Mouse (Mus musculus) thymus, adult 2 months (tissue): ENCODE measurements around the gene Plrg1. TPM values are rescaled to one million over a fixed set of nuclear protein-coding genes. Genes with fewer than 3 reads are reported as not detected.
A peak's percentile ranks its signal among the peaks of the same experiment; 100 is the strongest.

Experiments used
- DNase-seq: peaks from one replicate; pipeline ENCODE4 v3.0.0; 2021
- H3K27ac ChIP-seq: fragments of 200-500 bp; 2 replicates; pipeline ENCODE4 v1.5.1; 2012; ENCODE audit warnings: low read length, control low read depth; ENCODE audit not compliant: control insufficient read depth, insufficient read depth
- H3K27me3 ChIP-seq: fragments of 200-500 bp; 2 replicates; pipeline ENCODE4 v1.6.1; 2012; ENCODE audit warnings: mild to moderate bottlenecking, low read length, moderate library complexity, mixed read lengths; ENCODE audit not compliant: control insufficient read depth, insufficient read depth
- H3K36me3 ChIP-seq: fragments of 200-500 bp; 2 replicates; pipeline ENCODE4 v1.6.1; 2012; ENCODE audit warnings: mild to moderate bottlenecking, low read length, moderate library complexity; ENCODE audit not compliant: control insufficient read depth, insufficient read depth
- H3K4me1 ChIP-seq: fragments of 200-500 bp; replicated peaks from 2 replicates; pipeline ENCODE4 v1.6.1; 2012; ENCODE audit warnings: low read length; ENCODE audit not compliant: control insufficient read depth, insufficient read depth
- H3K4me3 ChIP-seq: fragments of 200-500 bp; 2 replicates; pipeline ENCODE4 v1.5.1; 2012; ENCODE audit warnings: mild to moderate bottlenecking, low read length, control low read depth, moderate library complexity; ENCODE audit not compliant: control insufficient read depth, insufficient read depth
- CTCF ChIP-seq: fragments of 200-500 bp; IDR thresholded peaks from 2 replicates; pipeline ENCODE4 v1.5.1; 2012; ENCODE audit warnings: mild to moderate bottlenecking, control low read depth, low read length, moderate library complexity, borderline replicate concordance; ENCODE audit not compliant: control insufficient read depth, poor library complexity, insufficient read depth; ENCODE audit errors: extremely low read depth
- POLR2A ChIP-seq: fragments of 200-500 bp; IDR thresholded peaks from 2 replicates; pipeline ENCODE4 v1.6.1; 2012; ENCODE audit warnings: mild to moderate bottlenecking, low read length, control low read depth, moderate library complexity; ENCODE audit not compliant: control insufficient read depth, poor library complexity, insufficient read depth; ENCODE audit errors: extremely low read depth
- WGBS: fragments of 180-500 bp; shearing (Covaris S2); methylation state at CpG from one replicate; pipeline ENCODE4 v1.1.7; 2018; 5-methylcytosine and 5-hydroxymethylcytosine counted together
- polyA plus RNA-seq: library from polyadenylated mRNA; depleted of rRNA; stranded (reverse); fragments of >200 nt; gene quantifications from 2 replicates; pipeline ENCODE4 v1.2.3, GENCODE M21; 2012

Plrg1 gene
- polyA plus RNA-seq, 1 experiment = 55.9 TPM

DNA sequence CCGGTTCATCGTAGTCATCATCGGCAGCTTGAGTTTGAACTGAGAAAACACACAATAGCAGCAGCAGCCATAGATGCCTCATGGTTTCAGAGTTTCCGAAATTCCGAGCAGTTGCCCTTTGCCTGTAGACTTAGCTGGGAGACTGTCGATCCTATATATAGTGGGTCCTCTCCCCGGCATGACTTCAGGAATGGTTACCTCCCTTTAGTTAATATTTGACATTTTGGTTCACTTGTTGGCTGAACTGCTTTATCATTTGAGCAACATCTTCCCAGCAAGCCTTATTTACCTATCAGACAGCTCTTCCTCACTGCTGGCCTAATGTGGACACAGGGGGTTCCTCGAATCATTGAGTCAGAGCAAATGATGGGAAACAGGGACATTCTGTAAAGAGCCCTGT is 5.6 kb upstream of the Plrg1 start, which contains the start of gene Fgb:
TSS of gene Fgb (minus strand) at position 184 of the 400 bp plus-strand sequence.
- H3K27ac ChIP-seq = no peak within 1 kb of the TSS
- 90% methylated on average over 8 of the region's 8 CpGs for WGBS
- H3K4me1 ChIP-seq = no peaks in the 10 kb centered on the region

GRCm38 (mm10) chr3:83050661-83051060 is 4.7 kb upstream of the Plrg1 start:
- no peaks in the 10 kb centered on the region for H3K4me1 ChIP-seq
- TF ChIP-seq POLR2A (no peak), CTCF (no peak)
- H3K36me3 ChIP-seq = no peaks in the 10 kb centered on the region
- WGBS = 82% methylated on average over 5 of the region's 5 CpGs
- H3K27me3 ChIP-seq = no peaks in the 10 kb centered on the region
- no peak overlapping the region for H3K27ac ChIP-seq
- no peak for DNase-seq
- H3K4me3 ChIP-seq = no peak overlapping the region

More for the DNA sequence above, 5.6 kb upstream of the Plrg1 start, which contains the start of gene Fgb:
- Histone ChIP-seq H3K36me3 (no peaks in the 10 kb centered on the region), H3K4me3 (no peak within 1 kb of the TSS), H3K27me3 (no peaks in the 10 kb centered on the region)
- TF ChIP-seq CTCF = no peak
- TF ChIP-seq POLR2A = no peak
- no peak for DNase-seq

DNA sequence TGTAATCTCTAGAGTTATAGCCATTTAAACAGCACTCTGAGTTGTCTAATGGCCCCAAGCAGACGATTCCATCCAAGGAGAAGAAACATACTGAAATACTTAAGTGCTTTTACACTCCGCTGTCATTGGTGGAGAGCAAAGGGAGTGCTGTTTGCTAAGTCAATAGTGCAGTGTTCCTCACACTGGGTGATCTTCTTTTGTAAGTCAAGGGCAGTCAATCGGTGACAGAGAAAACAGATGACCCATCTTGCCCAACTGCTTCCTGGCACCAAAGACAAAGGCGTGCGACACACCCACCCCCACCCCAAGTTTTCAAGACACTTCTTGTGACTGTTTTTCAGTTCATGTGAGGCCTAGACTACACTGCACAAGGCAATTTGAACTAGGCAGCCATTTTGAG is 3.2 kb upstream of the Plrg1 start:
- no peaks in the 10 kb centered on the region for H3K36me3 ChIP-seq
- H3K27ac ChIP-seq = no peak overlapping the region
- no peaks in the 10 kb centered on the region for H3K27me3 ChIP-seq
- TF ChIP-seq POLR2A (no peak), CTCF (no peak)
- H3K4me3 ChIP-seq = no peak overlapping the region
- 90% methylated on average over 5 of the region's 5 CpGs for WGBS
- no peak for DNase-seq
- H3K4me1 ChIP-seq = peaks cover 4% of the 10 kb centered on the region; the same call in 1 of the 2 replicates

- Histone ChIP-seq H3K4me1 (peaks cover 4% of the 10 kb centered on the region; the same call in 1 of the 2 replicates), H3K36me3 (no peaks in the 10 kb centered on the region), H3K4me3 (no peak overlapping the region), H3K27ac (no peak overlapping the region), H3K27me3 (no peaks in the 10 kb centered on the region)
- TF ChIP-seq CTCF = no peak
- WGBS = 89% methylated on average over 7 of the region's 7 CpGs
- DNase-seq = no peak
Observed at GRCm38 (mm10) chr3:83053126-83053525, 2.2 kb upstream of the Plrg1 start.

DNA sequence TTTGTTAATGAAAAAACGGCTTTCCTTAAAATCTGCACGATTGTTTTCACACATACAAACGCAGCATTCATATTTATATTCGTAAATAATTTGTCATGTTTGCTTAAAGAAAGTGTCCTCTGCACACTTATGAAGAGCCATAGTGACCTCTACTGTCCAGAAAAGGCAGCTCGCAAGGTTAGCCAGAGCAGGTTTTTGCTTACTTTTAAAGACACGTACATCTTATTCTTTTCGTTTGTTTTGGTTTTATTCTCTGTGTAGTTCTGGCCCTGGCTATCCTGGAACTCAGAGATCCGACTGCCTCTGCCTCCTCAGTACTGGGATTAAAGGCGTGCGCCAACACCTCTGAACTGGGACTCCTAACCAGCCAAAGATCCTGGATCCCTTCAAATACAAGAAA is 1.6 kb upstream of the Plrg1 start:
- TF ChIP-seq POLR2A = no peak
- no peak for TF ChIP-seq CTCF
- Histone ChIP-seq H3K4me3 (no peak overlapping the region), H3K27me3 (no peaks in the 10 kb centered on the region), H3K4me1 (peaks cover 4% of the 10 kb centered on the region; the same call in 1 of the 2 replicates), H3K36me3 (peaks cover 4% of the 10 kb centered on the region), H3K27ac (no peak overlapping the region)
- 33% methylated on average over 10 of the region's 10 CpGs for WGBS
- peak; percentile 19 for DNase-seq

DNA sequence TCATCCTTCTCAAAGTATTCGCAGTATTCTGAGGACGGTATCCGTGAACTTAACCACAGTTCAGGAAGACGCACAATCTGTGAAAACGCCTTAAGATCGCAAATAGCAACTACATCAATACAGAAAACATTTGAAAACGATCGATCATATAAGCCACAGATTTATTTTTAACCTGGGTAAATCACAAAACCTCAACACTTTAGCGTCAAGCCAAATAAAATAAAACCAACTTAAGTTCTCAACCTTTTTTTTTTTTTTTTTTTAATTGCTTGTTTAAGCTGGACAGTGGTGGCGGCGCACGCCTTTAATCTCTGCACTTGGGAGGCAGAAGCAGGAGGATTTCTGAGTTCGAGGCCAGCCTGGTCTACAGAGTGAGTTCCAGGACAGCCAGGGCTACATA is 563 bp upstream of the Plrg1 start:
- H3K36me3 ChIP-seq = peaks cover 14% of the 10 kb centered on the region
- peak overlapping the region; percentile 28 for H3K4me3 ChIP-seq
- H3K27ac ChIP-seq = no peak overlapping the region
- TF ChIP-seq POLR2A (no peak), CTCF (no peak)
- peaks cover 4% of the 10 kb centered on the region; the same call in 1 of the 2 replicates for H3K4me1 ChIP-seq
- DNase-seq = no peak
- H3K27me3 ChIP-seq = no peaks in the 10 kb centered on the region
- 27% methylated on average over 13 of the region's 13 CpGs for WGBS

DNA sequence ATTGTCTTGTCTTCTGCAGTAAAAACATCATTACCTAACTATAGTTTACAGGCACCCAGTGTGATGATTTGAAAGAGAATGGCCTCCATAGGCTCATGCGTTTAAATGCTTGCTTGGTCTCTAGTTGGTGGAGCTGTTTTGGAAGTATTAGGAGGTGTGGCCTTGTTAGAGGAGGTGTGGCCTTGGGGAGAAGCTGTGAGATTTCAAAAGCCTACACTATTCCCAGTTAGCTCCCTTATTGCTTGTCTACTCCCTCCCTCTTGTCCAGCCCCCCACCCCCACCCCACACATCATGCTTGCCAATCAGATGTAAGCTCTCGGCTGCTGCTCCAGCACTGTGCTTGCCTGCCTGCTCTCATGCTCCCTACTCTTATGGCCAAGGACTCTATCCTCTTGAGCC is 1.7 kb downstream of the Plrg1 start:
- DNase-seq = no peak
- Histone ChIP-seq H3K4me3 (no peak overlapping the region), H3K27me3 (no peaks in the 10 kb centered on the region), H3K27ac (no peak overlapping the region), H3K4me1 (peaks cover 4% of the 10 kb centered on the region; the same call in 1 of the 2 replicates), H3K36me3 (peaks cover 37% of the 10 kb centered on the region)
- WGBS = 95% methylated on average over 2 of the region's 2 CpGs
- no peak for TF ChIP-seq CTCF
- TF ChIP-seq POLR2A = no peak
